Mouse (Mus musculus) cerebellum, adult 9-11 months (tissue): Measurements from ENCODE around the gene Erg.

ENCODE experiments used
- DNase-seq: peaks from one replicate; pipeline ENCODE4 v3.0.0; 2022

Gene Erg

DNA sequence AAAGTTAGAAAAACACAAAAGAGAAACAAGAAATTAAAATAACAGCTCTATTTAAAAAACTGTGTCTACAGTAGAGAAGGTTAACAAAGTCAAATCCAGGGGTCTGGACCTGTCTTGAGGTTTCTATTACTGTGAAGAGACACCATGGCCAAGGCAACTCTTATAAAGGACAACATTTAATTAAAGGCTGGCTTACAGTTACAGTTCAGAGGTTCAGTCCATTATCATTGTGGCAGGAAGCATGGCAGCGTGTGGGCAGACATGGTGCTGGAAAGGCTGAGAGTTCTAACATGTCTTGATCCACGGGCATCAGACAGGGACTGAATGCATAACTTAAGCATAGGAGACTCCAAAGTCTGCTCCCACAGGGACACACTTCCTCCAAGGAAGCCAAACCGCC lies 111.4 kb downstream of the Erg start:
- DNase-seq = no peak

DNA sequence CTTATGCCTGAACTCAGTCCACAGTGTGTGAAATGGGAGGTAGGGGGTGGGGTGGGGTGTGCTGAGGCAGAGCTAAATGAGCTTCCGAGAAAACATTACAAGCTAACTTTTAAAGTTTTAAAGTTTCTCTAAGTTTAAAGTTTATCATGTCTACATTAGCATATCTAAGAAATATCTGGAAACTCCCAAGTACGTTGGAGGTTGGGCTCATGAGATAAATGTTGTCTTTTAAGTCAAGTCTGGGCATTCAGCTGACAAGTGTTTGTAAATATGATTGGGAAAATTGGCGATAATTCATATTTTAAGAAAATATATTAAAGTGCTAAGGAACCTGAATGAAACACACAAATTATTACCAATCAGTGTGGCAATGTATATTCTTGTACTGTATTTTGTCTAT lies 112.4 kb downstream of the Erg start:
- no peak for DNase-seq

GRCm38 (mm10) chr16:95472771-95473170 lies 113.6 kb downstream of the Erg start:
- no peak for DNase-seq

DNA sequence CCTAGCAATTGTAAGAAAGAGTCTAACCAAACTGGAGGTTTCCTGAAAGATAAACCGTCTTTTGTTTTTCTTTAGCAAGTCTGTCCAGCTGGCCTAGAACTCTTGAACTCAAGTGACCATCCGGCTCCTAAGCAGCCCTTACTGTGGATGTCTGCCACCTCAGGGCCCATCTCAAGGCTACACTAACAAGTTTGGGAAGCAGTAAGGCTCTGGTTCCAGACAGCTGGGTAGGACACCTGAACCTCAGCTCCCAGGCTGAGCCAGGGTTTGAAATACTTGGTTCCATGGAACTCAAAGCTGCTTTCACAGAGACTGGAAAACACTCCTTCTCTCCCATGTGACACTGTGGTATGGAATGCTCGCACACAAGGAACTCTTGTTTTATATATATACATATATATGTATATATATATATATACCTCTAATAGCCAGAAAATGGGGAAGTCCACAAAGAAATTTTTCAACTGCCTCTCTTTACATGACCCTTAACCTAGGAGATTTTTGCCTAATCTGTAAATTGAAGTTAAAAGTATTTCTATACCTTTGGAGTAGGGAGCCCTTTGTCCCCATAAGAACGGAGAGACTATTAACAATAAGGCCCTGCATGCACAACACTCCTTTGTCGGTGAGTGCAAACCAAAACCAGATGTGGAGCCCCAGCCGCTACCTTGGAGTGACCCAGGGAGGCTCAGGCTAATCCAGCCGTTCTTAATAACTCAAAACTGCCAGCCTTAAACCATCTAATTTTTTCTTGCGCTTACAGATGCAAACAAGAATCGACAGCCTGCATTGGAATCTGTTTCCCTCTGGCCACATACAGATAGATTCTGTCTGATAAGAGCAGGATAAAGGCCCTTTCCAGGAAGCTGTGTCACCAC lies 116.9 kb downstream of the Erg start:
- DNase-seq = no peak

GRCm38 (mm10) chr16:95467893-95468292 lies 118.5 kb downstream of the Erg start:
- DNase-seq = no peak

DNA sequence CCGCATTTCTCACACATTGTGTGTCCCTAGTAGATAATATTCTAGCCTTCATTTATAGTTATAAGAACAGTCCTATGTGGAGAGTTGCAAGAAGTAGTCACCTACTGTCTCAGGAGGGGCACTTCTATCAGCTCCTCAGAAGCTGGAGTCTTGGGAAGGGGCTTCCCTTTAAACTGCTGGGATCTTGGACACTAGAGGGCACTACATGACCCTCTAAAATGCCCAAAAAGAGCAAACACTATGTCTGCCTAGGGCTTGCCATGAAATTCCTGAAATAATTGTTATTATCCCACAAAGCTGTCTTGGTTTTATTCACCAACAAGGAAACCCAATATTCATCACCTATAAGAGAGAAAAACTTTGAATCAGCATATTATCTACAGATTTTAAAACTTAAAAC lies 119.8 kb downstream of the Erg start:
- no peak for DNase-seq

DNA sequence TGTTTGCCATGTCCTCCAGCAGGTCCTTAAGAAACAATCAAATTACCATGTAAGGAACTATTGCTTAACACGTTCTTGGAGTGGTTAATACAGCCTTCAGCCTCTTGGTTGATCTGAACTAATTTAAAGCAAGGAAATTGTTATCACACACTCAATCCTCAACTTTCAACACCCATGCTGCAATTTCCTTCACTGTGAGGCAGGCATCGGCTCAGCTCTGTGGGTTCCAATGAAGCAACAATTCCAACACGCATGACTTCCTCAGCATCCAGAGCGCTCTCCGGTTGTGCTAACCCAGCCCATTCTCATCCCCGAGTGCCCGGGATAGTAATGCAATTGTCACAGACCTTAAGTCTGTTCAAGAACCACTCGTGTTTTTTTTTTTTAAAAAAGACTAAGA lies 121.8 kb downstream of the Erg start:
- no peak for DNase-seq

DNA sequence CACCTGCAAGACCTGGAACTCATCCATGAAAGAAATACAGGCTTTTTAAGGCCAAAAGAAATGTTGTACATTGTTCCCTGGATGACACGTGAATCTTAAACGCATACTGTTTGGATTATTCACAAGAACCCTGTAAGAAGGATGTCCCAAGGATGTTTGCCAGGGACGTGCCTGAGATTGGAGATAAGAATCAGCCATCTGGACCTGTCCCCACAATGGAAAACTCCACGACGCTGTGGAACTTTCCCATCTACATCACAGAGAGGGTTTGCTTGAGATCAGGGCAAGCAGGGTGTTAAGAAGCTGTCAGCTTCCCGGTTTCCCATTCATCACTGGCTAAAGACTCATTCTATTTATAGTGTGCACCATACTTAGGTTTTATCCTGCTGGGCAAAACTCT lies 122.6 kb downstream of the Erg start:
- no peak for DNase-seq

DNA sequence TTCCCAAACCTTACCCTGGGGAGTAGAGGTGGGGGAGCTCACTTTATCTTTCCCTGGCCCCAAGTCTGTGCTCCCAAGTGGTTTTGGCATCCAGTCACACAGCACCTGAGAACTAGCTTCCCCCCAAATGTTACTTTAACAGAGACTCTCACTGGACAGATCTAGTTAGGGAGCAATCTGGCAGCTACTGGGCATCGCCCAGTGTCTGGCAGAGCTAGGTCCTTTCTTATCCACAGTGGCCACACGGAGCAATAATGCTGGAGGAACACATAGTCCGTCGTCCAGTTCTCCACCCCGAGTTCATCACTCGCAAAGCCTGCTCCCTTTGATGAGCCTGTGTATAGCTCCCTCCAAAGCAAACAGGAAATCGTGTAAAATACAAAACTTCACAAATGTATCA lies 124.5 kb downstream of the Erg start:
- no peak for DNase-seq

DNA sequence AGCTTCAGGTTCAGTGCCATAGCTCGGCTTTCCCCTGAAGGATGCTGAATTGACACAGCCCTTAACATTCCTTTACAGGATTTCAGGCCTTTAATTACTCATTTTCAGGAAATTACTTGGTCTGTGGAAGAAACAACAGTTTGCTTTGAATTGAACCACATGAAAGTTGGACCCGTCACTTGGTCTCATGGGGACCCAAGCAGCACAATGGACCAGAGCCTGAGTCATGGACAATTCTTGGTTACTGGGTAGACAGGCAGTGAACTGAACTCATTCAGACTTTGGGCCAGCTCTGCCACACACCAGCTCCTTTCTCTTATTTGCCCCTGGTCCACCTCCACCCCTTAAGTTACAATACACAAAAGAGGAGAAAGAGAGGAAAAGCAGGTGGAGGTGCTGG lies 126.1 kb downstream of the Erg start:
- no peak for DNase-seq

- no peak for DNase-seq
Observed at GRCm38 (mm10) chr16:95459325-95459691, 127.1 kb downstream of the Erg start.

GRCm38 (mm10) chr16:95458590-95459324 lies 127.6 kb downstream of the Erg start:
- DNase-seq = no peak

- DNase-seq = no peak
Observed at GRCm38 (mm10) chr16:95457006-95457405, 129.4 kb downstream of the Erg start.

- no peak for DNase-seq
Observed at GRCm38 (mm10) chr16:95455896-95456295, 130.5 kb downstream of the Erg start.

DNA sequence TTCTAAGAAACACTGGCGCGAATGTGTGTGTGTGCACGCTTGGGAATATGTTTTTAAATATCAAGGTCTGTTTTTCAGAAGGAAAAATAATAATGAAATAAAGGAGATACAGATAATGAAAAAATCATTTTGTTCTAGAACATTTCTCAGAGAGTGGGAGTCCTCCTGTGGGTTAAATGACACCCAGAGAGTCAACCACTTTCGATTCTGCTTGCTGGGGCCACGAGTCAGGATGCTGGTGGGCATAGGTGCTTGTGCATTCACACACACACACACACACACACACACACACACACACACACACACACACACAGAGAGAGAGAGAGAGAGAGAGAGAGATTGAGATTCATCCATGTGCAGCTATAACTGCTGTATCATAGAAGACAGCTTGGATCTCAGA lies 130.9 kb downstream of the Erg start:
- no peak for DNase-seq

DNA sequence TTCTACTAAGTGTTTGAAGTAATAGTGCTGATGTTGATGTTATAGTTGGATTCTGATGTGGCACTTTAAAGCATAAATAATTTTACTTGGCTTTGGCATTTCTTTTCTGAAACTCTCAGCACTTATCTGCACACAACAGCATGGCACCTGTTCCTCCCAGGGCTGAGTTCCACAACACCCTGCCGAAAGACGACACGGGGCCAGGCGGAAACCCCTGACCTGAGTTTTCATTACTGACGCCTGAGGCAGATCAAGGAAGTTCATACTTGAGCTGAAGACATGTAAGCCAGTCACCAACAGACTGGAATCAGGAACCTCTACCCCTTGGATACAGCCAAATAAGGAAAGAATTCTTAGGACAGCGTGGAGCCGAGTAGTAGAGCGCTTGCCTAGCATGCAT lies 134.0 kb downstream of the Erg start:
- no peak for DNase-seq

GRCm38 (mm10) chr16:95449361-95449725 lies 137.1 kb downstream of the Erg start:
- no peak for DNase-seq

DNA sequence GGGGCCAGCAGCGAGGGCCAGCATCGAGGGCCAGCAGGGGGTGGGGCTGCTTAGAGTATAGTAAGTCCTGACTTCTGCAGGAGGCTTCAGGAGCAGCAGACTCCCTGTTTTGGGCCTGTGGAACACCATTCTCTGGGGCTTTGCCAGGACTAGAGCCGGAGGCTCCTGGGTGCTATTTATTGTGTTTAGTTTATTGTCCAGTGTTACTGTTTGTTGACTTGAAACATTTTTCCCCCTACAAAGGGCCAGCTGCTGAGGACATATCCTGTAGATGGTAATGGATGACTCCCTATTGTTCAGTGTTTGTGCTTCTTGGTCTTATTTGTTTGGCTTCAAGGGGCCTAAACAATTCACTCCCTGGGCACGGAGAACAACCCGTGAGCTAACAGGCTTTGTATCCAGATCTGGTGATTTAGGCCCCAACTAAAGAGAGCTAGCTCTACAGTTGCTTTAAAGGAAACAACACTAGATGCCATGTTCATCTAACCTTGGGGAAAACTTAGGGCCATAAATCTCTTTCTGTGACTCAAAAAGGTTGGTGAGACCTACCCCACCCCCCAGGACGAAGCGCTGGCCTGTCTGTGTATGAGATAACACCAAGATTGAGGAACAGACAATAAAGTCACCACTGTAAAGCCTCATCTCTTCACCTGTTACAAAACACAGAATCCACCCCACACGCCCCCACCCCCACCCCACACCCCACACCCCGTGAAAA lies 137.6 kb downstream of the Erg start:
- no peak for DNase-seq

- no peak for DNase-seq
Observed at GRCm38 (mm10) chr16:95447896-95448295, 138.5 kb downstream of the Erg start.

DNA sequence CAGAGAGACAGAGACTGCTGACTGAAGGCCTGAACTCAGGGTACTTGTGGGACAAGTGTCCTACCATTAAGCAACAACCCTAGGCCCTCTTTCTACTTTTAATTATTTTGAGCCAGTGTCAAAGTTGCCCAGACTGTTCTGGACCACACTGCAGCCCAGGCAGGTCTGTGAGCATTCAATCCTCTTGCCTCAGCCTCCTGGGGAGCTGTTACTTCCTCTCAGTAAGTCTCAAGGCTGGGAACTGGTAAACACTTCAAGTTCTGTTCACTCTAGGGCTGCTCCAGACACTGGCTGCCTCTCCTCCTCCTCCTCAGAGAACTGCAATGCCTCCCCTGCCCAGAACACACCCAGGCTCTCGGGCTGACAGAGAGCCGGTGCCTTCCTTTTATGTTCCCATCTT lies 140.0 kb downstream of the Erg start:
- DNase-seq = no peak

DNA sequence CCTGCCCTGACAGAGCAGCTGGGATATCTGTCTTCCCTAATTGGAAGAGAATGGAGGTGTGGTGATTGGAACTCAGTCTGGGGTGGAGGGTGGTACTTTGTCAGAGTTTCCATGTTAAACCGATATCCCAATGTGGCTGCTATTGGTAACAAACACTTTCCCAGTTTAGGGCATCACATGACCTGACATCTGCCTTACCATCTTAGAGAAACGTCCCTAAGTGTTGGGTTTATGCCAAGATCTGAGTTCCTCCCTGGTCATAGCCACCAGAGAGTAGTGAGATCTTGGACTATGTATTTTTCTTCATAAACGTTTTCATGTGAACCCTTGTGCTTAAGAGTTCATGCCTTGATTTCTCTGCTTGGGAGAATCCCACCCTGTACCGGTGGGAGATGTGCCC lies 144.4 kb downstream of the Erg start:
- no peak for DNase-seq

GRCm38 (mm10) chr16:95441179-95441578 lies 145.2 kb downstream of the Erg start:
- no peak for DNase-seq

DNA sequence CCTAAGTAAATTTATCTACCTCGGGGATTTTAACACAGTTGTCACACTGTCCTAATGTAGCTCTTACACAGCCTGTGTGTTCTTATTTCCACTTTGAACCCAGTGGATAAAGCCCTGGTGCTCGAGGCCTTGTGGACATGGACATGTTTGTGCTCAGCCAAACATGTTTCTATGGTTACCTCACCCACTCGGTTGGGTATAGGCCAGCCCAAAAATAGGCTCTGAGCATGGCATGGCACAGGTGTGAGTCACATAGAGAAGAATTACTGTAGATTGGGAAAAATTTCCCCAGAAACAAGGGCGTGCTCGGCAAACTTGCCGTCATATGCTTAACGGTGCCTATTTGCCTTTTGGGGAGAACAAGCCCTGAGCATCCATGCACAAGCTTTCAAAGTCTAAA lies 146.1 kb downstream of the Erg start:
- peak; percentile 32 for DNase-seq

- no peak for DNase-seq
Observed at GRCm38 (mm10) chr16:95439794-95440193, 146.6 kb downstream of the Erg start.
